Mouse (Mus musculus): ENCODE results near the gene Akap2. TPM values are rescaled to one million over a fixed set of nuclear protein-coding genes. Genes with fewer than 3 reads are reported as not detected.

Akap2 gene
- polyA plus RNA-seq, 1 experiment from 2014 or later, result 33.3 TPM

- no peak overlapping the region for H3K4me3 ChIP-seq
- peaks cover 28% of the 10 kb centered on the region for H3K4me1 ChIP-seq
- H3K27me3 ChIP-seq (ENCODE audit: low read depth, poor library complexity, severe bottlenecking), result no peaks in the 10 kb centered on the region
- peak overlapping the region; percentile 25 for H3K27ac ChIP-seq
- H3K36me3 ChIP-seq, result no peaks in the 10 kb centered on the region
- WGBS, result 75% methylated on average over 8 of the region's 8 CpGs
- DNase-seq (ENCODE audit: low spot score), result no peak
- no peaks in the 10 kb centered on the region for H3K9me3 ChIP-seq (replicated peaks)
These were observed 76.5 kb downstream of the Akap2 start for GRCm38 (mm10) chr4:57793989-57794388.

DNA sequence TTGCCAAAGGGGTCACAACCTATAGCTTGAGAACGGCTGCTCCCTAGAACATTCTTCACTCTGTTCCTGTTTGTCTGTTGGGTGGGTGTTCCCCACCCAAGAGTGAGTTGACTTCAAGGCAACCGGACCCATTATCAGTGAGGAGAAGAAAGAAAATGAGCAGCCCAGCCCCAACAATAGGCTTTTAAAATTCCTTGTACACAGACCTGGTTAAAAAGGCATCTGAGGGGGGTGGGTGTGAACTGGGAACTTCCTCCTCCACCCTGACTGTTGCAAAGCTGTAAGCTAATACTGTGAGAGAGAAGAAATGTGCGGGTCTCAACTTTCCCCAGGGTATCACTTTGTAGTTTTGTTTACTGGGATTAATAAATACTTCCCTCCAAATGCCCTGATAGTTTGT is 77.1 kb downstream of the Akap2 start:
- no peak for DNase-seq (ENCODE audit: low spot score)
- WGBS, result 38% methylated on average over 3 of the region's 3 CpGs
- Histone ChIP-seq H3K36me3 (no peaks in the 10 kb centered on the region), H3K27ac (no peak overlapping the region), H3K4me1 (peaks cover 28% of the 10 kb centered on the region), H3K27me3 (ENCODE audit: low read depth, poor library complexity, severe bottlenecking) (no peaks in the 10 kb centered on the region), H3K4me3 (no peak overlapping the region), H3K9me3 (replicated peaks) (no peaks in the 10 kb centered on the region)

DNA sequence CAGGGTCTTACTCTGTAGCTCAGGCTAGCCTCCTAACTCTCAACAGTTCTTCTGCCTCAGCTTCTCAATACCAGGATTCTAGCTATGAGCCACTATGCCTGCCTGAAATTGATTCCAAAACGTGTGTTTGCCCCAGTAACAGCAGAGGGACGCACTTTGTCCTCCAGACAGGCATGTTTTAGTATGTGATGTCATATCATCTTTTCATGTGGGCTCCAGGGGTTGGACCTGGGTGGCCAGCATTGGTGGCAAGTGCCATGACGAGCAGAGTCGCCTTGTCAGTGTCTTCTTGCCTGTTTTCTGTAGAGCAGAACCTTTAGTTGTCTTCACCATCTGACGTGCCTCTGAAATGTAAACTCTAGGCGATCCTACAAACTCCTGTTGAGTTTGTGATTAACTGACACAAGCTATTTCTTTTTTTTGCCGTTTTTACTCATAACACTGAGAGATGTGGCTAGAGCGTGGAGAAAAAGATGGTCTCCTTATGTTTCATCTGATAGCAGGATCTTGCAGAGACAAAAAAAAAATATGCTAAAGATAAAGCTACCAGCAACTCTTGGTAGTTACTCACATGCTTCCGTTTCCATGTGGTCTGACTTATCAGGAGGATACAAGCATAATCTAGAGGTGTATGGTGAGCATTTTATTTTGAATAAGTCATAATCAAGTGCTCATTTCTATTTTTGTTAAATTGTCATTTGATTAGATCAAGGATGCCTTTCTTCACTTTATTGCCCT is 80.3 kb downstream of the Akap2 start:
- peaks cover 28% of the 10 kb centered on the region for H3K4me1 ChIP-seq
- no peaks in the 10 kb centered on the region for H3K27me3 ChIP-seq (ENCODE audit: low read depth, poor library complexity, severe bottlenecking)
- H3K4me3 ChIP-seq, result no peak overlapping the region
- H3K36me3 ChIP-seq, result no peaks in the 10 kb centered on the region
- no peaks in the 10 kb centered on the region for H3K9me3 ChIP-seq (replicated peaks)
- WGBS, result 86% methylated on average over 9 of the region's 9 CpGs
- H3K27ac ChIP-seq, result 0 out of 2 replicates have a peak overlapping the region, but pooled peaks have one; percentile 68
- no peak for DNase-seq (ENCODE audit: low spot score)

DNA sequence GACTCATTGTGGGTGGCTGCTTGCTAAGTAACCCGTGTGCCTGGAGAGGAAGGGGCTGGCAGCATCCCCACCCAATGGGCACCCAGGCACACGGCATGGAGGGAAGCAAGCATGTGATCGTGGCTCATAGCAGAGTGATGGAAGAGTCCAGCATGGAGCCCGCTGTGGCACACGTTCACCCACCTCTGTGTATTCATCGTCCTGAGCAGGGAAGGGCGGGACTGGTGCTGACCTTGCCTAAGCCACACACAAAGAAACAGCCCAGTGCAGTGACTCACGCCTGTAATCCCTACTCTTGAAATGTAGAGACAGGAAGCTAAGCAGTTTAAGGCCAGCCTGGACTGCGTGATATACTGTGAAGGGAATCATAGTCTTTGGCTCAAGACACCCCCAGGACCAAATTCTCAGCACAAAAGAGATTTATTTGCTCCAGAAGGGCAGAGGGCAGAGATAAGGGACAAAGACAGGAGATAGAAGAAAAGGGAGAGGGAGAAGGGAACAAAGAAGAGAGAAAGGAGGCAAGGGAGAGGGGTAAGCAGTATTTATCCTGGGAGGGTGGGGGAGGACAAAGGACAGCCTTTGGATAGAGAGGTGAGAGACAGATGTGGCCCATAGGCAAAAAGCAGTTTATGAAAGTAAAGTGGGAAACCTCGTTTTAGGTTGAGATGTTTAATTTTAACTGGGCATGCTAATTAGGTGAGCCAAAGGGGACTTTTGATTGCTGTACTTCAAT is 81.0 kb downstream of the Akap2 start:
- H3K9me3 ChIP-seq (replicated peaks), result no peaks in the 10 kb centered on the region
- 65% methylated on average over 10 of the region's 10 CpGs for WGBS
- H3K4me3 ChIP-seq, result no peak overlapping the region
- no peaks in the 10 kb centered on the region for H3K27me3 ChIP-seq (ENCODE audit: low read depth, poor library complexity, severe bottlenecking)
- H3K4me1 ChIP-seq, result peaks cover 28% of the 10 kb centered on the region
- no peak for DNase-seq (ENCODE audit: low spot score)
- H3K27ac ChIP-seq, result peak overlapping the region; percentile 68
- no peaks in the 10 kb centered on the region for H3K36me3 ChIP-seq

GRCm38 (mm10) chr4:57799297-57799696 is 81.8 kb downstream of the Akap2 start:
- H3K4me1 ChIP-seq, result peaks cover 20% of the 10 kb centered on the region
- H3K4me3 ChIP-seq, result no peak overlapping the region
- 72% methylated on average over 1 of the region's 1 CpGs for WGBS
- DNase-seq (ENCODE audit: low spot score), result no peak
- H3K9me3 ChIP-seq (replicated peaks), result no peaks in the 10 kb centered on the region
- no peak overlapping the region for H3K27ac ChIP-seq
- no peaks in the 10 kb centered on the region for H3K36me3 ChIP-seq
- no peaks in the 10 kb centered on the region for H3K27me3 ChIP-seq (ENCODE audit: low read depth, poor library complexity, severe bottlenecking)

DNA sequence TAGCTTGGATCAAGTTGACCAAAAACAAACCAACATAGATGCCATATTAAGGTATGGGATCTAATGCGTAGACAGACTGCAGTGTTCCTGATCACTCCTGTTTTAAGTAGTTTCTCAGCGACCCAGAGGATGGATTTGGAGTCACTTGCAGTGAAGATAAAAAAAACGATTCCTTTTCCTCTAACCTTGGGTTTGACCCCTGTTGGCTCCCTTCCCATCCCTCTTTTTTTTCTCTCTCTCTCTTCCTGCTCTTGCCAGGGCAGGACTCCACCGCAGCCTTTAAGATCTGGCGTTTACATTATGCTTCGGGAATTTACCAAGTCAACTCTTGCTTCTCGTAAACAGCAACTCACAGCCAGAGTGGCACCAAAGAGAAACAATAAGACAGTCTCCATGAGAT is 83.8 kb downstream of the Akap2 start:
- no peak overlapping the region for H3K27ac ChIP-seq
- H3K27me3 ChIP-seq (ENCODE audit: low read depth, poor library complexity, severe bottlenecking), result no peaks in the 10 kb centered on the region
- H3K36me3 ChIP-seq, result no peaks in the 10 kb centered on the region
- H3K9me3 ChIP-seq (replicated peaks), result no peaks in the 10 kb centered on the region
- peaks cover 9% of the 10 kb centered on the region for H3K4me1 ChIP-seq
- no peak for DNase-seq (ENCODE audit: low spot score)
- no peak overlapping the region for H3K4me3 ChIP-seq
- WGBS, result 78% methylated on average over 7 of the region's 7 CpGs

DNA sequence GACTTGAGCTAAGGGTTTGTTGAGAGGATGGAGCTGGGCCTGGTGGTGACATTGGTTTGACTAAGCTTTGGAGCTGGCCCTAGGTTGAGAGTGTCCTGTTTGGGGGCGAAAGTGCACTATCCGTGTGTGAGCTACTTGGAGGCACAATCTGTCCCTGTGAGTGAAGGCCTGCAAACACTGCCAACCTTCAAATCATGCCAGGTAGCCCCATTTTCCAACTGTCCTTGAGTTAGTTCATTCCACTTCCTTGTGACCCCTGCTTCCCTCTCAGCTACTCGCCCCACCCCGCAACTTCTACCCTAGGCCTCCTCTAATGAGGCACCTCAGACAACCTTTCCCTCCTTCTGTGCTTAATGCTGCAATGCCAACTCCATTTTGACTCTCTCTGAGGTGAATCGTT is 84.5 kb downstream of the Akap2 start:
- Histone ChIP-seq H3K27ac (no peak overlapping the region), H3K4me1 (peaks cover 9% of the 10 kb centered on the region), H3K9me3 (replicated peaks) (no peaks in the 10 kb centered on the region), H3K36me3 (no peaks in the 10 kb centered on the region), H3K4me3 (no peak overlapping the region), H3K27me3 (ENCODE audit: low read depth, poor library complexity, severe bottlenecking) (no peaks in the 10 kb centered on the region)
- DNase-seq (ENCODE audit: low spot score), result no peak
- WGBS, result 88% methylated on average over 5 of the region's 5 CpGs

DNA sequence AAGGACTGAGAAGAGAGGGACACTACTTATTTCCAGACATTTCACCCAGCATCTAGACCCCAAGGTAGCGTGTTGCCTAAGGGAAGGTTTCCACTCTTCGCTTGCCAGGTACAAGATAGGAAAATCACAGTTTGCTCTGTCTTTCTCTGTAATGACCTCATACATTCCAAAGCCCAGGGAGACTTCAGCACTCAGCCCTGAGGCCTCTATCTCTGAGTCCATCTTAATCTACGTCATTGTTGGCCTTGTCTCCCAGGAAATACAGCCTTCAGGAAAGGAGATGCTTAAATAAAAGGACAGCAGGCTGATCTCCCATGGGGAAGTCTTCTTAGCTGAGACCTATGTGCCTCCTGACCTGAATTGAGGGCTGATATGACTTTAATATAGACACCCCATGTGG is 85.0 kb downstream of the Akap2 start:
- H3K9me3 ChIP-seq (replicated peaks), result no peaks in the 10 kb centered on the region
- no peak overlapping the region for H3K27ac ChIP-seq
- no peak for DNase-seq (ENCODE audit: low spot score)
- H3K4me1 ChIP-seq, result peaks cover 9% of the 10 kb centered on the region
- no peak overlapping the region for H3K4me3 ChIP-seq
- no peaks in the 10 kb centered on the region for H3K36me3 ChIP-seq
- no peaks in the 10 kb centered on the region for H3K27me3 ChIP-seq (ENCODE audit: low read depth, poor library complexity, severe bottlenecking)
- 86% methylated on average over 3 of the region's 3 CpGs for WGBS

DNA sequence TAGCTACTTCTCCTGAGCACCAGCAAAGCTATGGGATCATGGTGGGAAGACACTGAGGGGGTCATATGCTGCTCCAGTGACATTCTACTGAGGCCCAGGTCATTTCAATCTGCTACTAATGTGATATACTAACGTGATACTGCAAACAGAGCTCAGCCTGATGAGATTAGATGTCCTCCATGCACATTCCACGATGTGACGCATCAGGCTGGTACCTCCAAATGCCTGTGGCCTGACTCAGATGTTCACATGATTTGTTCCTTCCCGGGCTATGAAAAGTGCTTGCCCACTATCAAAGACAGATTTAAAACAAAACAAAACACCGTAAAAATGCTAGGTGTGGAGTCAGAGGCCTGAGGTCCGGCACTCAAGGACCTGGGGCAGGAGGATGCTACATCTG is 87.4 kb downstream of the Akap2 start:
- DNase-seq (ENCODE audit: low spot score), result no peak
- no peaks in the 10 kb centered on the region for H3K9me3 ChIP-seq (replicated peaks)

GRCm38 (mm10) chr4:57809449-57809848 is 92.0 kb downstream of the Akap2 start:
- DNase-seq (ENCODE audit: low spot score), result no peak
- no peak overlapping the region for H3K4me3 ChIP-seq
- no peaks in the 10 kb centered on the region for H3K27me3 ChIP-seq (ENCODE audit: low read depth, poor library complexity, severe bottlenecking)
- no peaks in the 10 kb centered on the region for H3K9me3 ChIP-seq (replicated peaks)
- 89% methylated on average over 4 of the region's 4 CpGs for WGBS
- peaks cover 18% of the 10 kb centered on the region for H3K4me1 ChIP-seq
- no peaks in the 10 kb centered on the region for H3K36me3 ChIP-seq
- H3K27ac ChIP-seq, result no peak overlapping the region

More for the DNA sequence above, 87.4 kb downstream of the Akap2 start:
- Histone ChIP-seq H3K27ac (no peak overlapping the region), H3K27me3 (ENCODE audit: low read depth, poor library complexity, severe bottlenecking) (no peaks in the 10 kb centered on the region), H3K4me1 (no peaks in the 10 kb centered on the region), H3K4me3 (no peak overlapping the region), H3K36me3 (no peaks in the 10 kb centered on the region)
- WGBS, result 90% methylated on average over 6 of the region's 6 CpGs

DNA sequence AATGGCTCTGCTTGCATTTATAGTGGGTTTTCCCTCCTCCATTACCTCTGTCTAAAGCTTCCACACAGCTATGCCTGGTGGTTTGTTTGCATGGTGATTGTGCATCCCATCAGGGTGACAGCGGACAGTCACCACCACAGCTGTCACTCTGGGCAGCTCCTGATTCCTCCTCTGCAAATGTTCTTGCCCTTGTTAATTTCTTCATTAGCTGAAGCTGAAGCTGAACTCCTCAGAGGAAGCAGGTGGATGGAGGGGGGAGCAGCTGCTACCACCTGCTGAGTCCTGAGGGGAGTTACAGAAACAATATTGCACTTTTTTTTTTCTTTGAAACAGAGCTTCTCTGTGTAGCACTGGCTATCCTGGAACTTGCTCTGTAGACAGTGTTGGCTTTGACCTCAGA is 94.6 kb downstream of the Akap2 start:
- Histone ChIP-seq H3K27me3 (ENCODE audit: low read depth, poor library complexity, severe bottlenecking) (no peaks in the 10 kb centered on the region), H3K36me3 (no peaks in the 10 kb centered on the region), H3K9me3 (replicated peaks) (no peaks in the 10 kb centered on the region), H3K27ac (peak overlapping the region; percentile 25; the same call in 1 of the 2 replicates), H3K4me3 (no peak overlapping the region), H3K4me1 (peaks cover 18% of the 10 kb centered on the region)
- no peak for DNase-seq (ENCODE audit: low spot score)
- WGBS, result 95% methylated on average over 1 of the region's 1 CpGs

GRCm38 (mm10) chr4:57812916-57813575 is 95.6 kb downstream of the Akap2 start:
- H3K4me3 ChIP-seq, result no peak overlapping the region
- peak overlapping the region; percentile 53 for H3K27ac ChIP-seq
- 40% methylated on average over 7 of the region's 7 CpGs for WGBS
- peaks cover 18% of the 10 kb centered on the region for H3K4me1 ChIP-seq
- no peaks in the 10 kb centered on the region for H3K9me3 ChIP-seq (replicated peaks)
- no peak for DNase-seq (ENCODE audit: low spot score)
- no peaks in the 10 kb centered on the region for H3K27me3 ChIP-seq (ENCODE audit: low read depth, poor library complexity, severe bottlenecking)
- peaks cover 4% of the 10 kb centered on the region for H3K36me3 ChIP-seq

GRCm38 (mm10) chr4:57813576-57813945 is 96.1 kb downstream of the Akap2 start:
- peaks cover 18% of the 10 kb centered on the region for H3K4me1 ChIP-seq
- no peaks in the 10 kb centered on the region for H3K9me3 ChIP-seq (replicated peaks)
- H3K4me3 ChIP-seq, result no peak overlapping the region
- no peaks in the 10 kb centered on the region for H3K27me3 ChIP-seq (ENCODE audit: low read depth, poor library complexity, severe bottlenecking)
- WGBS, result 85% methylated on average over 4 of the region's 4 CpGs
- DNase-seq (ENCODE audit: low spot score), result no peak
- peaks cover 4% of the 10 kb centered on the region for H3K36me3 ChIP-seq
- peak overlapping the region; percentile 39; the same call in 1 of the 2 replicates for H3K27ac ChIP-seq

Data from limb, embryonic 10.5 days (tissue).